Mouse (Mus musculus): ENCODE measurements around the gene Gm28372.
"Not testable (repeated sequence)": the region's sequence is repeated elsewhere in the genome, so short reads cannot be mapped to it uniquely, and the experiment has no call there.

Gene Gm28372

GRCm38 (mm10) chr2:130404939-130405338, at the start of gene Gm28372, which contains the start of gene 1700020A23Rik:
Gene Gm28372 (plus strand): TSS chr2:130405239.
Gene 1700020A23Rik (plus strand): TSS chr2:130405259.
- no peak for DNase-seq (ENCODE audit: low spot score)

- DNase-seq (ENCODE audit: low spot score), result no peak
These were observed 47.5 kb upstream of the Gm28372 start for GRCm38 (mm10) chr2:130357551-130357950.

GRCm38 (mm10) chr2:130358852-130359251, 46.2 kb upstream of the Gm28372 start:
- no peak for DNase-seq (ENCODE audit: low spot score)

- DNase-seq (ENCODE audit: low spot score), result peak; percentile 15
These were observed 42.5 kb upstream of the Gm28372 start for GRCm38 (mm10) chr2:130362511-130363026.

GRCm38 (mm10) chr2:130365211-130366094, 39.6 kb upstream of the Gm28372 start:
- DNase-seq (ENCODE audit: low spot score), result no peak

GRCm38 (mm10) chr2:130367386-130367785, 37.7 kb upstream of the Gm28372 start:
- no peak for DNase-seq (ENCODE audit: low spot score)

- not testable (repeated sequence) for DNase-seq (ENCODE audit: low spot score)
These were observed 32.0 kb upstream of the Gm28372 start for GRCm38 (mm10) chr2:130373026-130373425.

GRCm38 (mm10) chr2:130374951-130375350, 30.1 kb upstream of the Gm28372 start:
- no peak for DNase-seq (ENCODE audit: low spot score)

GRCm38 (mm10) chr2:130383205-130383604, 21.8 kb upstream of the Gm28372 start:
- DNase-seq (ENCODE audit: low spot score), result no peak

- no peak for DNase-seq (ENCODE audit: low spot score)
These were observed 21.1 kb upstream of the Gm28372 start for GRCm38 (mm10) chr2:130383895-130384294.

GRCm38 (mm10) chr2:130386212-130386611, 18.8 kb upstream of the Gm28372 start:
- no peak for DNase-seq (ENCODE audit: low spot score)

GRCm38 (mm10) chr2:130388796-130389195, 16.2 kb upstream of the Gm28372 start:
- no peak for DNase-seq (ENCODE audit: low spot score)

GRCm38 (mm10) chr2:130390993-130391625, 13.9 kb upstream of the Gm28372 start:
- no peak for DNase-seq (ENCODE audit: low spot score)

- no peak for DNase-seq (ENCODE audit: low spot score)
These were observed 12.2 kb upstream of the Gm28372 start for GRCm38 (mm10) chr2:130392836-130393235.

GRCm38 (mm10) chr2:130395696-130396095, 9.3 kb upstream of the Gm28372 start:
- DNase-seq (ENCODE audit: low spot score), result no peak

- peak; percentile 27 for DNase-seq (ENCODE audit: low spot score)
These were observed 7.7 kb upstream of the Gm28372 start, which contains the start of gene Cpxm1 for GRCm38 (mm10) chr2:130397186-130397985. Gene Cpxm1 (minus strand): TSS chr2:130397574.

GRCm38 (mm10) chr2:130398091-130398490, 6.9 kb upstream of the Gm28372 start:
- no peak for DNase-seq (ENCODE audit: low spot score)

GRCm38 (mm10) chr2:130400046-130400445, 5.0 kb upstream of the Gm28372 start:
- DNase-seq (ENCODE audit: low spot score), result no peak

- DNase-seq (ENCODE audit: low spot score), result no peak
These were observed 3.1 kb upstream of the Gm28372 start for GRCm38 (mm10) chr2:130401891-130402290.

GRCm38 (mm10) chr2:130406178-130406577, 1.1 kb downstream of the Gm28372 start, which contains the start of gene Tmem239:
Gene Tmem239 (plus strand): TSS chr2:130406478.
- DNase-seq (ENCODE audit: low spot score), result no peak

- no peak for DNase-seq (ENCODE audit: low spot score)
These were observed 3.2 kb downstream of the Gm28372 start for GRCm38 (mm10) chr2:130408194-130408593.
